Mouse (Mus musculus) adipose tissue, adult 10 weeks (tissue): ENCODE results near the gene Lrrc38. TPM values are rescaled to one million over a fixed set of nuclear protein-coding genes. Genes with fewer than 3 reads are reported as not detected.

ENCODE experiments used
- polyA plus RNA-seq: library from polyadenylated mRNA; stranded (reverse); fragments of 350-450 nt; fragmentation: Illumina TruSeq; extraction: RNeasy Lipid Tissue Mini Kit (QIAGEN cat#74804); gene quantifications from one replicate; pipeline ENCODE4 v1.2.3, GENCODE M21; 2014; ENCODE audit warnings: low read depth, low replicate concordance

Lrrc38 gene
- not detected for polyA plus RNA-seq

GRCm38 (mm10) chr4:143349484-143349906, at the start of gene Lrrc38:
Gene Lrrc38 (plus strand): TSS chr4:143349757.

GRCm38 (mm10) chr4:143394181-143394580, 44.6 kb downstream of the Lrrc38 start, which contains the start of gene Pramel1:
Gene Pramel1 (plus strand): TSS chr4:143394428.

GRCm38 (mm10) chr4:143412219-143413092, 62.9 kb downstream of the Lrrc38 start, which contains the start of gene Pramef8:
Gene Pramef8 (plus strand): TSS chr4:143412426.

Other genes starting within 250 kb of the Lrrc38 start
- 21.7 TPM for gene Prdm2, start 136.8 kb upstream of the Lrrc38 start, polyA plus RNA-seq
- 52.5 TPM for gene Pdpn, start 50.2 kb upstream of the Lrrc38 start, polyA plus RNA-seq
- gene Pramel1, start 44.7 kb downstream of the Lrrc38 start, polyA plus RNA-seq: 0.10 TPM
- 12.3 TPM for gene Pramef8, start 62.7 kb downstream of the Lrrc38 start, polyA plus RNA-seq
- gene Oog4, start 100.6 kb downstream of the Lrrc38 start, polyA plus RNA-seq: not detected
- gene Gm13043, start 161.6 kb downstream of the Lrrc38 start, polyA plus RNA-seq: not detected
- not detected for gene Gm13040, start 186.2 kb downstream of the Lrrc38 start, polyA plus RNA-seq
- gene BC080695, start 201.9 kb downstream of the Lrrc38 start, polyA plus RNA-seq: not detected
- not detected for gene Gm13057, start 202.0 kb downstream of the Lrrc38 start, polyA plus RNA-seq